Mouse (Mus musculus) CH12.LX (cell line): ENCODE results near the gene Pafah1b2. TPM values are rescaled to one million over a fixed set of nuclear protein-coding genes. Genes with fewer than 3 reads are reported as not detected.
A peak's percentile ranks its signal among the peaks of the same experiment; 100 is the strongest.

ENCODE experiments used
- DNase-seq: peaks from one replicate; pipeline ENCODE4 v3.0.0-alpha.2; 2013; ENCODE audit errors: extremely low read depth
- H3K27ac ChIP-seq: 2 replicates; pipeline ENCODE4 v1.5.1; 2012; ENCODE audit warnings: low read depth, mild to moderate bottlenecking, control low read depth, moderate library complexity; ENCODE audit not compliant: insufficient read depth
- H3K27me3 ChIP-seq: replicated peaks from 2 replicates; pipeline ENCODE3; 2012; ENCODE audit warnings: inconsistent platforms
- H3K36me3 ChIP-seq, 2 experiments: replicated peaks in 1 of 2; 2 replicates each; pipeline versions ENCODE3 to v1.6.1; 2012; ENCODE audit warnings: inconsistent platforms in 1 of 2, low read length in 1 of 2, mild to moderate bottlenecking in 1 of 2, mixed read lengths in 1 of 2, moderate library complexity in 1 of 2; ENCODE audit not compliant: control insufficient read depth in 1 of 2, insufficient read depth in 1 of 2
- H3K4me1 ChIP-seq, 2 experiments: 2 replicates each; pipeline ENCODE4 v1.6.1; 2012; ENCODE audit warnings: inconsistent platforms in 1 of 2, moderate library complexity in 1 of 2; ENCODE audit not compliant: insufficient read depth in 2 of 2, control insufficient read depth in 1 of 2
- H3K4me2 ChIP-seq: 2 replicates; pipeline ENCODE4 v1.6.1; 2012; ENCODE audit warnings: low read depth, mild to moderate bottlenecking, control low read depth; ENCODE audit not compliant: poor library complexity, insufficient read depth, severe bottlenecking
- H3K4me3 ChIP-seq, 3 experiments: fragments of 150-350 bp in 1 of 3; sonication (generic) in 1 of 3; replicated peaks in 1 of 3; 2 replicates each; pipeline versions ENCODE3 to v1.5.1; 2011 to 2012; ENCODE audit warnings: low read depth in 2 of 3, low read length in 2 of 3, mild to moderate bottlenecking in 2 of 3, moderate library complexity in 2 of 3, control low read depth in 1 of 3, improper control_type of control experiment in 1 of 3, inconsistent platforms in 1 of 3, mixed read lengths in 1 of 3; ENCODE audit not compliant: poor library complexity in 1 of 3
- H3K79me2 ChIP-seq: replicated peaks from 2 replicates; pipeline ENCODE4 v1.6.1; 2012; ENCODE audit warnings: mild to moderate bottlenecking, moderate library complexity; ENCODE audit not compliant: control insufficient read depth, poor library complexity, insufficient read depth, severe bottlenecking; ENCODE audit errors: extremely low read depth
- H3K9ac ChIP-seq: 2 replicates; pipeline ENCODE4 v1.6.1; 2012; ENCODE audit warnings: low read depth, mild to moderate bottlenecking, control low read depth, moderate library complexity; ENCODE audit not compliant: insufficient read depth
- H3K9me3 ChIP-seq: replicated peaks from 2 replicates; pipeline ENCODE3; 2012; ENCODE audit warnings: low read length, inconsistent platforms, mixed read lengths
- BHLHE40 ChIP-seq: IDR thresholded peaks from 2 replicates; pipeline ENCODE4 v1.6.1; 2011; ENCODE audit warnings: mild to moderate bottlenecking, low read depth, low read length, improper control_type of control experiment
- CHD1 ChIP-seq: IDR thresholded peaks from 2 replicates; pipeline ENCODE4 v1.6.1; 2012; ENCODE audit warnings: low read depth, low read length, improper control_type of control experiment, inconsistent platforms
- CTCF ChIP-seq, 2 experiments: IDR thresholded peaks in 1 of 2; conservative IDR thresholded peaks in 1 of 2; 2 replicates each; pipeline ENCODE4 v1.5.1; 2011 to 2012; ENCODE audit warnings: low read depth in 2 of 2, low read length in 2 of 2, improper control_type of control experiment in 1 of 2, inconsistent platforms in 1 of 2, mild to moderate bottlenecking in 1 of 2, moderate library complexity in 1 of 2
- E2F4 ChIP-seq: IDR thresholded peaks from 2 replicates; pipeline ENCODE4 v1.6.1; 2011; ENCODE audit warnings: low read depth, low read length, improper control_type of control experiment; ENCODE audit not compliant: insufficient replicate concordance
- ELF1 ChIP-seq: IDR thresholded peaks from 2 replicates; pipeline ENCODE4 v1.6.1; 2014; ENCODE audit warnings: low read depth, mild to moderate bottlenecking, inconsistent platforms, low read length, improper control_type of control experiment
- GABPA ChIP-seq: IDR thresholded peaks from 2 replicates; pipeline ENCODE4 v1.6.1; 2012; ENCODE audit warnings: low read depth, low read length, improper control_type of control experiment, inconsistent platforms; ENCODE audit not compliant: insufficient replicate concordance
- HCFC1 ChIP-seq: IDR thresholded peaks from 2 replicates; pipeline ENCODE4 v1.6.1; 2012; ENCODE audit warnings: low read depth, mild to moderate bottlenecking, inconsistent platforms, low read length, improper control_type of control experiment
- IRF4 ChIP-seq: IDR thresholded peaks from 2 replicates; pipeline ENCODE4 v1.6.1; 2014; ENCODE audit warnings: low read depth, mild to moderate bottlenecking, inconsistent platforms, low read length, improper control_type of control experiment
- MAZ ChIP-seq: IDR thresholded peaks from 2 replicates; pipeline ENCODE4 v1.6.1; 2012; ENCODE audit warnings: low read depth, mild to moderate bottlenecking, inconsistent platforms, low read length, improper control_type of control experiment, moderate library complexity
- MXI1 ChIP-seq: IDR thresholded peaks from 2 replicates; pipeline ENCODE4 v1.6.1; 2011; ENCODE audit warnings: mild to moderate bottlenecking, low read depth, low read length, improper control_type of control experiment
- POLR2AphosphoS2 ChIP-seq: IDR thresholded peaks from 2 replicates; pipeline ENCODE4 v1.6.1; 2011; ENCODE audit warnings: low read depth, low read length, improper control_type of control experiment
- RCOR1 ChIP-seq: conservative IDR thresholded peaks from 2 replicates; pipeline ENCODE4 v1.6.1; 2012; ENCODE audit warnings: low read depth, mild to moderate bottlenecking, inconsistent platforms, low read length, improper control_type of control experiment
- SIN3A ChIP-seq: IDR thresholded peaks from 2 replicates; pipeline ENCODE4 v1.6.1; 2012; ENCODE audit warnings: low read length, improper control_type of control experiment, inconsistent platforms
- UBTF ChIP-seq: IDR thresholded peaks from 2 replicates; pipeline ENCODE4 v1.6.1; 2012; ENCODE audit warnings: low read depth, mild to moderate bottlenecking, inconsistent platforms, low read length, improper control_type of control experiment, moderate library complexity
- ZC3H11A ChIP-seq: IDR thresholded peaks from 2 replicates; pipeline ENCODE4 v1.6.1; 2012; ENCODE audit warnings: low read depth, mild to moderate bottlenecking, inconsistent platforms, low read length, improper control_type of control experiment
- ZMIZ1 ChIP-seq: IDR thresholded peaks from 2 replicates; pipeline ENCODE4 v1.6.1; 2012; ENCODE audit warnings: low read depth, mild to moderate bottlenecking, inconsistent platforms, low read length, improper control_type of control experiment
- dilution Hi-C: fragments of 300-500 bp; cut with MboI; formaldehyde crosslinking; loops from 2 replicates; pipeline ENCODE4 v1.14.3; 2020; ENCODE audit warnings: low sequenced_read_pairs; ENCODE audit not compliant: extremely low pct_unique_long_range_greater_than_20kb, extremely low pct_ligation_motif_present
- in situ Hi-C: fragments of 300-500 bp; cut with MboI; formaldehyde crosslinking; loops from 3 replicates; pipeline ENCODE4 v1.14.3; 2019; ENCODE audit warnings: low sequenced_read_pairs, low pct_ligation_motif_present, low pct_unique_long_range_greater_than_20kb, mixed read lengths
- polyA plus RNA-seq: library from polyadenylated mRNA; unstranded; fragments of >175 nt; gene quantifications from 2 replicates; pipeline ENCODE4 v1.2.1, GENCODE M21; 2012; ENCODE audit warnings: low read depth; ENCODE audit not compliant: insufficient read length
- total RNA-seq, 2 experiments: library from RNA; depleted of rRNA; stranded (reverse); fragments of 300-350 nt in 1 of 2; fragments of >200 nt in 1 of 2; gene quantifications; 2 replicates each; pipeline ENCODE4 v1.2.3; 2012 to 2014

Gene Pafah1b2
- total and polyA plus RNA-seq, 3 experiments: 94.8 to 122 (median 109) TPM

DNA sequence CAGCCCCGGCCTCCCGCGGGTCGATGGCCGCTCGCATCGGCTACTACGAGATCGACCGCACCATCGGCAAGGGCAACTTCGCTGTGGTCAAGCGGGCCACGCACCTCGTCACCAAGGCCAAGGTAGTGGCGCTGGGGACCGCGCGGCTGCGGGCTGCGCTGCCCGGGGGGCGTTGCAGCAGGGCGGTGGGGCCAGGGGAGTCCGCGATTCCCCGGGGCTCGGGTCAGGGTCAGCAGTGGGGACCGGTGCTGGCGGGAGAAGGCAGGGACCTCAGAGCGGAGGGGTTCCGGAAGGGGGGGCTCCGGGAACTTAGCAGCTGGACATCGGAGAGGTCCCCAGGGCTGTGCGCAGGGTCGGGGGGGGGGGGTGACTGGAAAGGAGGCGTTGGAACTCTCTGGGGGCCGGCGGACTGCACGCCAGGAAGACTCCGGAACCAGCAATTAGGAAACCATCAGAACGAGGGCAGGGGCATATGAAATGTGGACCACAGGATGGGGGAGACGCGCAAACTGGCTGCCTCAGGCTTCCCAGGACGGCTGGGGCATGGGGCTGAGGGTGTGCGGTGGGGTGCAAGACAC lies 608 bp upstream of the Pafah1b2 start:
- Histone ChIP-seq H3K4me1 (peaks cover 19 to 65% of the 10 kb centered on the region in 2 experiments), H3K27ac (peak overlapping the region; percentile 88)

DNA sequence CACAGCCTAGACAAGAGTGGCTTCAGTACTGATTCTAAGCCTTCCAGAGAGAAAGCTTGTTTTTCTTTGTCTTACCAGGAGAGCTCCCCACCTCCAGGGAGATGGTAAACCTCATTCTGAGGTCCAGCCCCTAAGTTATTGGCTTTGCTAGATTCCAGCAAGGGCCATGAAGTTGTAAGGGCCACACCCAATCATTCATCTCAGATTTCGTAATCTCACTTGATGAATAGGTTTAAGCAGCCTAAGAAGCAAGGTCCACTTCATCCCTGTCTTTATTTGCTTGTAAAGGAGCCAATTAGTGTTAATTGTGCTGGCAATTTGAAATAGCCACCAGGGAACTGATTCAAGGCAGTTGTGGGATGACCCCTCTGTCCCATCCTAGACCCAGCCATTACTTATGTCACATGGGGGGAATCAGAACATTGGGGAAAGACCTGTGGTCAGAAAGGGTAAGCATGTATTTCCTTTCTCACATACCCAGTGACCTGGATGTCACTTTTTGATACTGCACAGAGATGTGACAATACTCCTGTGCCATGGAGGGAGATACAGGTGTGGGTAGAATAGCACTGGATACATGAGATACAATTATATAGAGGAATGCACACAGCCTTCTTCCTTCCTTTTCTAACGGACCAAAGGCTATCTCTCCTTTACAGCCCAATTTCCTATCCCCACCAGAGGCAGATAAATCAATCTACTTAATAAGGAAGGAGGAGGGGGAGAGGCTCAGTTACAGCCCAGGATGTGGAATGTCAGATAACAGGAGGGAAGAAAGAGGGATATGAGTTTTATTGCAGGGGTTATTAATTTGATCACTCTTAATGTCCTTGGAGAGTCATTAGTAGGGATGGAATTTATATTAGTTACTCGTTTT lies 1.2 kb downstream of the Pafah1b2 start:
- Histone ChIP-seq H3K4me3 (peak overlapping the region; percentile 62 to 92 (median 71)), H3K27ac (0 out of 2 replicates have a peak overlapping the region, but pooled peaks have one; percentile 23)

More for the DNA sequence above, 608 bp upstream of the Pafah1b2 start:
- Histone ChIP-seq H3K27me3 (no peaks in the 10 kb centered on the region), H3K9me3 (no peaks in the 10 kb centered on the region), H3K9ac (peak overlapping the region; percentile 95), H3K79me2 (peaks cover 41% of the 10 kb centered on the region), H3K4me3 (peak overlapping the region; percentile 91 to 98 (median 92)), H3K4me2 (peak overlapping the region; percentile 97), H3K36me3 (peaks cover 4 to 20% of the 10 kb centered on the region in 2 experiments)
- in situ Hi-C loops (no loop called here), dilution Hi-C loops (no loop called here)
- DNase-seq: peak; percentile 35
- TF ChIP-seq UBTF (peak; percentile 57; the same call in 1 of the 2 replicates), MXI1 (peak; percentile 25; the same call in 1 of the 2 replicates), ZC3H11A (no peak), ZMIZ1 (no peak), CTCF (conservative IDR thresholded peaks at IDR 0.05 in 1 of 2, IDR thresholded peaks at IDR 0.05 in 1 of 2; ENCODE audit: low read depth in 2 of 2, low read length in 2 of 2) (no peak), IRF4 (0 out of 2 replicates have a peak, but pooled peaks have one; percentile 22), BHLHE40 (no peak), CHD1 (peak; percentile 21; the same call in 1 of the 2 replicates)

More for the DNA sequence above, 1.2 kb downstream of the Pafah1b2 start:
- Histone ChIP-seq H3K36me3 (peaks cover 0 to 5% of the 10 kb centered on the region in 2 experiments), H3K9ac (peak overlapping the region; percentile 64), H3K79me2 (peaks cover 26% of the 10 kb centered on the region), H3K27me3 (no peaks in the 10 kb centered on the region), H3K4me1 (peaks cover 23 to 66% of the 10 kb centered on the region in 2 experiments), H3K4me2 (peak overlapping the region; percentile 90), H3K9me3 (no peaks in the 10 kb centered on the region)
- dilution Hi-C loops: no loop called here
- DNase-seq: no peak
- TF ChIP-seq ELF1: no peak
- TF ChIP-seq RCOR1: no peak
- TF ChIP-seq SIN3A: no peak
- no peak for TF ChIP-seq IRF4
- TF ChIP-seq E2F4: no peak
- TF ChIP-seq POLR2AphosphoS2: no peak
- TF ChIP-seq HCFC1: no peak
- TF ChIP-seq UBTF: no peak
- no peak for TF ChIP-seq MAZ
- TF ChIP-seq BHLHE40: no peak
- TF ChIP-seq GABPA: no peak
- in situ Hi-C loops: no loop called here
